ENCODE assay signal across 33 mouse cellular contexts in genomic region chr16:22839146-22839857, GRCm38 (mm10). TPM values are rescaled to one million over a fixed set of nuclear protein-coding genes. Genes with fewer than 3 reads are reported as not detected.
DNase-seq lines count a peak whose midpoint lies in the region; ATAC-seq and TF ChIP-seq lines count a peak whose summit lies in the region.
"Had no signal": no experiment of that assay in that cellular context is flagged by ENCODE, and none has a peak within 500 bp of the region (broad histone marks: within the 10 kb centered on the region; RNA-seq: fewer than 3 reads in every experiment).

No protein-coding gene starts in this region.

- H3K4me1 ChIP-seq in heart, embryonic 14.5 days (ENCODE audit: control insufficient read depth in 2 of 2, insufficient read depth in 2 of 2, low read length in 2 of 2): peaks cover 5 to 16% of the 10 kb centered on the region in 2 experiments
- no peaks in the 10 kb centered on the region for H3K4me1 ChIP-seq in intestine, postnatal 0 days (replicated peaks; ENCODE audit: control insufficient read depth, insufficient read depth, low read length)
- H3K4me1 ChIP-seq: embryonic facial prominence, embryonic 12.5 days; hindbrain, embryonic 15.5 days; neural tube, embryonic 15.5 days had no signal

- peaks cover 20% of the 10 kb centered on the region; the same call in 1 of the 2 replicates for H3K36me3 ChIP-seq in heart, embryonic 14.5 days (ENCODE audit: control insufficient read depth, insufficient read depth, low read length)
- peaks cover 31% of the 10 kb centered on the region for H3K36me3 ChIP-seq in intestine, postnatal 0 days (ENCODE audit: control insufficient read depth, insufficient read depth)

- no peaks in the 10 kb centered on the region for H3K9me3 ChIP-seq in heart, embryonic 14.5 days (ENCODE audit: control insufficient read depth, low read length)
- no peaks in the 10 kb centered on the region for H3K9me3 ChIP-seq in intestine, postnatal 0 days (ENCODE audit: control insufficient read depth)
- H3K9me3 ChIP-seq: embryonic facial prominence, embryonic 12.5 days; forebrain, embryonic 13.5 days; hindbrain, embryonic 15.5 days; limb, embryonic 12.5 days; neural tube, embryonic 15.5 days; stomach, embryonic 15.5 days had no signal

- H3K4me3 ChIP-seq in heart, embryonic 14.5 days (ENCODE audit: control insufficient read depth in 1 of 2, insufficient read depth in 1 of 2, low read depth in 1 of 2, low read length in 2 of 2): no peak overlapping the region
- H3K4me3 ChIP-seq in intestine, postnatal 0 days (ENCODE audit: low read depth, low read length): no peak overlapping the region
- H3K4me3 ChIP-seq: embryonic facial prominence, embryonic 12.5 days; erythroblast, embryonic 14.5 days; forebrain, embryonic 13.5 days; heart, adult 2 months; hindbrain, embryonic 15.5 days; layer of hippocampus, adult 2 months; limb, embryonic 12.5 days; neural tube, embryonic 15.5 days; stomach, embryonic 15.5 days had no signal

- ATAC-seq in heart, embryonic 14.5 days (ENCODE audit: insufficient number of reproducible peaks, insufficient read depth, low FRiP score, low read depth): no peak
- ATAC-seq in intestine, postnatal 0 days: no peak
- ATAC-seq: forebrain, embryonic 13.5 days; liver, postnatal 0 days; lung, postnatal 0 days had no signal

- H3K27ac ChIP-seq in heart, embryonic 14.5 days (replicated peaks in 1 of 2; ENCODE audit: control insufficient read depth in 1 of 2, insufficient read depth in 1 of 2, low read depth in 2 of 2, low read length in 2 of 2): peak overlapping the region; percentile 34 to 76
- H3K27ac ChIP-seq in intestine, postnatal 0 days (ENCODE audit: low read depth, low read length): no peak overlapping the region
- H3K27ac ChIP-seq: embryonic facial prominence, embryonic 12.5 days; forebrain, embryonic 13.5 days; heart, adult 2 months; hindbrain, embryonic 15.5 days; layer of hippocampus, adult 2 months; limb, embryonic 12.5 days; neural tube, embryonic 15.5 days; stomach, embryonic 15.5 days had no signal

- no peak for DNase-seq in heart, postnatal 10 days
- DNase-seq in 3T3-L1 (ENCODE audit: low read depth, low spot score) (peak; percentile 98), NIH3T3 (ENCODE audit: low read depth) (peak; percentile 85)
- DNase-seq in fibroblast of lung, adult 2 months (ENCODE audit: low read depth): peak; percentile 63
- no peak for DNase-seq in cerebellum, adult 11 months
- DNase-seq in cerebellum, adult 8-10 months: no peak
- DNase-seq: adrenal gland, adult 2 months; cerebellum, adult 9-11 months; gastrocnemius, postnatal 14 days; heart, adult 2 months; kidney, adult 8-10 months; kidney, postnatal 25 days; liver, postnatal 0 days; thymus, postnatal 25 days had no signal

- no peak for TF ChIP-seq CTCF in intestine, postnatal 0 days (IDR thresholded peaks at IDR 0.05; ENCODE audit: low read depth)

- WGBS in heart, embryonic 14.5 days: 49% methylated on average over 3 of the region's 3 CpGs
- 83% methylated on average over 3 of the region's 3 CpGs for WGBS in intestine, postnatal 0 days

- H3K4me2 ChIP-seq in heart, embryonic 14.5 days (ENCODE audit: low read length): peak overlapping the region; percentile 7; the same call in 1 of the 2 replicates
- no peak overlapping the region for H3K4me2 ChIP-seq in intestine, postnatal 0 days (replicated peaks; ENCODE audit: low read depth)
- H3K4me2 ChIP-seq: embryonic facial prominence, embryonic 12.5 days; forebrain, embryonic 13.5 days; hindbrain, embryonic 15.5 days; limb, embryonic 12.5 days; liver, embryonic 11.5 days; midbrain, embryonic 11.5 days; neural tube, embryonic 15.5 days; stomach, embryonic 15.5 days had no signal

- intact Hi-C loops in heart, postnatal 10 days (cut with DNase I): no loop called here

- H3K27me3 ChIP-seq in heart, embryonic 14.5 days (ENCODE audit: control insufficient read depth, insufficient read depth, low read length): no peaks in the 10 kb centered on the region
- no peaks in the 10 kb centered on the region for H3K27me3 ChIP-seq in intestine, postnatal 0 days (replicated peaks; ENCODE audit: control insufficient read depth, insufficient read depth, low read length)
- H3K27me3 ChIP-seq: embryonic facial prominence, embryonic 12.5 days; forebrain, embryonic 13.5 days; hindbrain, embryonic 15.5 days; limb, embryonic 12.5 days; neural tube, embryonic 15.5 days; stomach, embryonic 15.5 days had no signal

- H3K9ac ChIP-seq in heart, embryonic 14.5 days (ENCODE audit: low read length): peak overlapping the region; percentile 47; the same call in 1 of the 2 replicates
- no peak overlapping the region for H3K9ac ChIP-seq in intestine, postnatal 0 days (ENCODE audit: low read depth, low read length)
- H3K9ac ChIP-seq: embryonic facial prominence, embryonic 12.5 days; forebrain, embryonic 13.5 days; hindbrain, embryonic 15.5 days; limb, embryonic 12.5 days; liver, postnatal 0 days; neural tube, embryonic 15.5 days; stomach, embryonic 15.5 days had no signal

RNA-seq across cellular contexts. Expression of gene Tbccd1, which starts 18.2 kb away (rescaled TPM):
- polyA plus RNA-seq in heart, embryonic 14.5 days (2014; fragmentation: Nextera tagmentation; extraction: Ambion mirVana): 19.3 TPM in 2 replicates
- 10 to 100 TPM in 1 of 2 experiments, 1 to 10 TPM in 1; 9.1 to 10.9 TPM for total RNA-seq in heart, postnatal 10 days (2021)
- polyA plus RNA-seq in intestine, postnatal 0 days (2015; fragmentation: Nextera tagmentation; extraction: Ambion mirVana): 14.0 and 14.7 TPM in 2 replicates

RNA-seq across cellular contexts. Expression of gene Dnajb11, which starts 18.3 kb away (rescaled TPM):
- 86.4 and 97.4 TPM in 2 replicates for polyA plus RNA-seq in heart, embryonic 14.5 days (2014; fragmentation: Nextera tagmentation; extraction: Ambion mirVana)
- 10 to 100 TPM; 59.6 to 65.5 TPM for total RNA-seq in heart, postnatal 10 days (2021)
- polyA plus RNA-seq in intestine, postnatal 0 days (2015; fragmentation: Nextera tagmentation; extraction: Ambion mirVana): 119 and 122 TPM in 2 replicates

RNA-seq across cellular contexts. Expression of gene Crygs, which starts 27.9 kb away (rescaled TPM):
- polyA plus RNA-seq in heart, embryonic 14.5 days (2014; fragmentation: Nextera tagmentation; extraction: Ambion mirVana): not detected in 2 replicates
- not detected for total RNA-seq in heart, postnatal 10 days (2021)
- polyA plus RNA-seq in intestine, postnatal 0 days (2015; fragmentation: Nextera tagmentation; extraction: Ambion mirVana): not detected in 2 replicates
- total RNA-seq: adrenal gland, adult 2 months; common myeloid progenitor, adult 5-6 weeks; gastrocnemius, postnatal 14 days; heart, adult 2 months; hematopoietic stem cell, adult 5-6 weeks; layer of hippocampus, adult 2 months; layer of hippocampus, postnatal 25 days; left cerebral cortex, postnatal 14 days; midbrain, postnatal 0 days had no signal
- polyA plus RNA-seq: adrenal gland, adult 2 months; erythroblast, embryonic 14.5 days; forebrain, embryonic 13.5 days; heart, adult 2 months; hindbrain, embryonic 15.5 days; intestine, embryonic 14.5 days; limb, embryonic 12.5 days; liver, embryonic 11.5 days; liver, postnatal 0 days; lung, postnatal 0 days; midbrain, postnatal 0 days; neural tube, embryonic 15.5 days; stomach, embryonic 15.5 days had no signal

RNA-seq across cellular contexts. Expression of gene Ahsg, which starts 51.8 kb away (rescaled TPM):
- 2.0 and 4.6 TPM in 2 replicates for polyA plus RNA-seq in heart, embryonic 14.5 days (2014; fragmentation: Nextera tagmentation; extraction: Ambion mirVana)
- 1 to 10 TPM; 6.5 to 9.3 TPM for total RNA-seq in heart, postnatal 10 days (2021)
- polyA plus RNA-seq in intestine, postnatal 0 days (2015; fragmentation: Nextera tagmentation; extraction: Ambion mirVana): 0.55 and 1.6 TPM in 2 replicates
- total RNA-seq: common myeloid progenitor, adult 5-6 weeks; hematopoietic stem cell, adult 5-6 weeks; layer of hippocampus, adult 2 months; layer of hippocampus, postnatal 25 days; left cerebral cortex, postnatal 14 days; midbrain, postnatal 0 days had no signal
- polyA plus RNA-seq: embryonic facial prominence, embryonic 12.5 days; forebrain, embryonic 13.5 days had no signal

Comparison
In these comparisons a context has a peak if more than half of its experiments do, and no peak if none do; other contexts are left out.
1. DNase-seq: peak in 3T3-L1 (single experiment), NIH3T3 (single experiment) and fibroblast of lung, adult 2 months (single experiment); none in heart, postnatal 10 days (0 of 2), cerebellum, adult 11 months (single experiment) and cerebellum, adult 8-10 months (single experiment).